Mouse (Mus musculus) ovary, postnatal 36 days (tissue): Measurements from ENCODE around the gene Tulp1.
"Not testable (repeated sequence)": the region's sequence is repeated elsewhere in the genome, so short reads cannot be mapped to it uniquely, and the experiment has no call there.

Experiments used
- DNase-seq: peaks from one replicate; pipeline ENCODE4 v3.0.0; 2022; ENCODE audit warnings: low spot score, mixed read lengths

The Tulp1 gene

GRCm38 (mm10) chr17:28337547-28337946 is 27.5 kb downstream of the Tulp1 start:
- no peak for DNase-seq

GRCm38 (mm10) chr17:28335267-28335666 is 29.8 kb downstream of the Tulp1 start:
- no peak for DNase-seq

- DNase-seq, result no peak
These were observed 32.0 kb downstream of the Tulp1 start for GRCm38 (mm10) chr17:28332915-28333546.

- no peak for DNase-seq
These were observed 32.7 kb downstream of the Tulp1 start for GRCm38 (mm10) chr17:28332113-28332914.

- DNase-seq, result no peak
These were observed 33.5 kb downstream of the Tulp1 start for GRCm38 (mm10) chr17:28331241-28332112.

- DNase-seq, result not testable (repeated sequence)
These were observed 34.4 kb downstream of the Tulp1 start for GRCm38 (mm10) chr17:28330590-28330989.

GRCm38 (mm10) chr17:28330232-28330546 is 34.8 kb downstream of the Tulp1 start:
- DNase-seq, result no peak

GRCm38 (mm10) chr17:28329503-28330231 is 35.4 kb downstream of the Tulp1 start:
- no peak for DNase-seq

- peak; percentile 41 for DNase-seq
These were observed 36.1 kb downstream of the Tulp1 start for GRCm38 (mm10) chr17:28328946-28329345.

- DNase-seq, result peak; percentile 98
These were observed 36.6 kb downstream of the Tulp1 start, which contains the start of gene Rpl10a for GRCm38 (mm10) chr17:28328366-28328928. Gene Rpl10a (plus strand): TSS chr17:28328471.

GRCm38 (mm10) chr17:28327673-28328325 is 37.2 kb downstream of the Tulp1 start:
- no peak for DNase-seq

- no peak for DNase-seq
These were observed 38.1 kb downstream of the Tulp1 start for GRCm38 (mm10) chr17:28326951-28327350.

- no peak for DNase-seq
These were observed 39.3 kb downstream of the Tulp1 start for GRCm38 (mm10) chr17:28325751-28326150.

- DNase-seq, result not testable (repeated sequence)
These were observed 40.6 kb downstream of the Tulp1 start for GRCm38 (mm10) chr17:28324416-28324815.

- no peak for DNase-seq
These were observed 41.2 kb downstream of the Tulp1 start for GRCm38 (mm10) chr17:28323786-28324185.

GRCm38 (mm10) chr17:28321700-28322099 is 43.3 kb downstream of the Tulp1 start:
- no peak for DNase-seq

- no peak for DNase-seq
These were observed 47.3 kb downstream of the Tulp1 start for GRCm38 (mm10) chr17:28317725-28318124.

- DNase-seq, result no peak
These were observed 47.9 kb downstream of the Tulp1 start for GRCm38 (mm10) chr17:28317091-28317490.

GRCm38 (mm10) chr17:28316476-28316875 is 48.5 kb downstream of the Tulp1 start:
- no peak for DNase-seq

- DNase-seq, result no peak
These were observed 49.3 kb downstream of the Tulp1 start for GRCm38 (mm10) chr17:28315611-28316160.

- no peak for DNase-seq
These were observed 51.2 kb downstream of the Tulp1 start for GRCm38 (mm10) chr17:28313880-28314225.
